ENCODE assay signal across 8 mouse cellular contexts in genomic region chr5:151108291-151108897, GRCm38 (mm10).
DNase-seq lines count a peak whose midpoint lies in the region; ATAC-seq and TF ChIP-seq lines count a peak whose summit lies in the region.

No protein-coding gene starts in this region.

- no peak overlapping the region for H3K27ac ChIP-seq in testis, adult 2 months (ENCODE audit: control insufficient read depth, insufficient read depth, low read depth, low read length)
- peak overlapping the region; percentile 54 for H3K27ac ChIP-seq in limb, embryonic 15.5 days

- H3K36me3 ChIP-seq in testis, adult 2 months (ENCODE audit: control insufficient read depth, insufficient read depth, low read length) = no peaks in the 10 kb centered on the region
- H3K36me3 ChIP-seq in limb, embryonic 15.5 days = no peaks in the 10 kb centered on the region

- WGBS in limb, embryonic 15.5 days = 58% methylated on average over 19 of the region's 19 CpGs

- no peak for TF ChIP-seq CTCF in testis, adult 2 months (IDR thresholded peaks at IDR 0.05; ENCODE audit: control insufficient read depth, insufficient read depth, insufficient replicate concordance, low read depth, low read length)

- intact Hi-C loops in gastrocnemius, postnatal 36 days (cut with DNase I) = no loop called here

- no peaks in the 10 kb centered on the region for H3K27me3 ChIP-seq in testis, adult 2 months (ENCODE audit: control insufficient read depth, insufficient read depth, low read length)
- H3K27me3 ChIP-seq in limb, embryonic 15.5 days = no peaks in the 10 kb centered on the region

- TF ChIP-seq POLR2A in testis, adult 2 months (IDR thresholded peaks at IDR 0.05; ENCODE audit: control insufficient read depth, low read depth, low read length) = no peak

- H3K4me2 ChIP-seq in limb, embryonic 15.5 days = peak overlapping the region; percentile 7; the same call in 1 of the 2 replicates

- no peak for ATAC-seq in limb, embryonic 15.5 days (ENCODE audit: insufficient number of reproducible peaks, low FRiP score, low TSS enrichment, low read depth)
- no peak for ATAC-seq in inflammation-experienced regulatory T-cells, adult 6 months

- H3K9me3 ChIP-seq in limb, embryonic 15.5 days = no peaks in the 10 kb centered on the region

- peak overlapping the region; percentile 52 for H3K4me3 ChIP-seq in testis, adult 2 months (ENCODE audit: control insufficient read depth, low read depth, low read length)
- no peak overlapping the region for H3K4me3 ChIP-seq in limb, embryonic 15.5 days

- H3K4me1 ChIP-seq in testis, adult 2 months (ENCODE audit: control insufficient read depth, insufficient read depth, low read length) = peaks cover 10% of the 10 kb centered on the region
- peaks cover 30% of the 10 kb centered on the region for H3K4me1 ChIP-seq in limb, embryonic 15.5 days

- H3K9ac ChIP-seq in limb, embryonic 15.5 days = no peak overlapping the region

- peak; percentile 42 to 44 for DNase-seq in heart, adult 18-20 months
- no peak for DNase-seq in heart, postnatal 4 days
- no peak for DNase-seq in testis, postnatal 10 days (ENCODE audit: low spot score)
- DNase-seq in right cerebral cortex, adult 18-20 months = no peak
- no peak for DNase-seq in gastrocnemius, postnatal 36 days

Comparison
In these comparisons a context has a peak if more than half of its experiments do, and no peak if none do; other contexts are left out.
1. DNase-seq: peak in heart, adult 18-20 months (2 of 2); none in heart, postnatal 4 days (single experiment), testis, postnatal 10 days (single experiment), right cerebral cortex, adult 18-20 months (single experiment) and gastrocnemius, postnatal 36 days (0 of 2).